Mouse (Mus musculus): ENCODE data around the gene Phyhd1. TPM values are rescaled to one million over a fixed set of nuclear protein-coding genes. Genes with fewer than 3 reads are reported as not detected.

Phyhd1 gene
- total RNA-seq (2014; rRNA removed) (7.2 and 9.0 TPM in 2 replicates), polyA plus RNA-seq (2015; fragmentation: Nextera tagmentation; extraction: Ambion mirVana) (3.9 and 4.4 TPM in 2 replicates)

DNA sequence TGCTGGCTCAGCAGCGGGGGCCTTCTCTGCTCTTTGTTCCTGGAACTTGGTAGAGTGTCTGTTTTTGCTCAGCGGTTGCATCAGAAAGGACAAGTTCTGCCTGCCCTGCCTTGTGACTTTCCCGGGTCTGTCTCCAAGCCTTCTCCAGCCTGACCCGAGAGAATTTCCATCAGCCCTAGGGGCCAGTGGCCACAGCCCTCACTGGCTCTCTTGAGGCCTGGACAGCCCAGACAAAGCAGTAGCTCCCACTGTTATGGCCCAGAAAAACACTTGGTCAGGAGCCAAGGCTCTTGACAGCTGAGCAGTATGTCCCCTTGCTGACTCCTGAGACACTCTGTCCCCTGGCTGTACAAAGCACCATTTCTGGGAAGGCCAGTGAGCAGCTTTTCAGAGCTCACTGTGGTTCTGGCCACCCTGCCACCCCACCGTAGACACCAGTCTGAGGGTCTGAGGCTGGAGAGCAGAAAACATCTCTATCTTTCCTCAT, at the start of gene Phyhd1:
Gene Phyhd1 (plus strand): TSS at position 437 of the 487 bp plus-strand sequence.
- ATAC-seq (ENCODE audit: low FRiP score) (peak; percentile 52; the same call in 1 of the 2 replicates), DNase-seq (ENCODE audit: low spot score) (peak; percentile 92)
- TF ChIP-seq CTCF (IDR thresholded peaks at IDR 0.05) = no peak
- 30% methylated on average over 5 of the region's 5 CpGs for WGBS
- Histone ChIP-seq H3K27me3 (ENCODE audit: insufficient read depth, low read length) (no peaks in the 10 kb centered on the region), H3K9ac (replicated peaks; ENCODE audit: low read length, poor library complexity, severe bottlenecking) (no peak within 1 kb of the TSS), H3K36me3 (ENCODE audit: insufficient read depth, low read length) (peaks cover 38% of the 10 kb centered on the region), H3K4me1 (ENCODE audit: insufficient read depth, low read length) (peaks cover 3% of the 10 kb centered on the region; the same call in 1 of the 2 replicates), H3K9me3 (ENCODE audit: low read length) (no peaks in the 10 kb centered on the region), H3K27ac (ENCODE audit: low read depth, low read length) (peak within 1 kb of the TSS; percentile 73), H3K4me3 (ENCODE audit: low read depth, low read length) (no peak within 1 kb of the TSS), H3K4me2 (ENCODE audit: low read depth, low read length, poor library complexity, severe bottlenecking) (no peak within 1 kb of the TSS)

DNA sequence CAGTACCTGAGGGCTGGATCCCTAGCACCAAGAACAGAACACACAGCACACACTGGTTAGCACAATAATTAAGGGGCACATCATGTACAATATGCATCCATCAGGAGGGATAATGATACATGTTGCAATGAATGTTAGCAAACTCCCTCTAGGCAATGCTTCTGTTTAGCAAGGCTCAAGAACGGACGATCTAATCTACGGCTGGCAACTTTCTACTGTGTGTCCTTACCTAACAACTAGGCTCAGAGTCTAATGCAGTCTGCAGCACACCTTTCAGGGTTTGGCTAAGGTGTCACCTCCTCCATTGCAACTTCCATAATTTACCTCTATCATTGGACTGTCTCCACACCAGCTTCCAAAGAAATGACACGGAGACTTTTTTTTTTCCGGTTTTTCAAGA, 49.7 kb upstream of the Phyhd1 start:
- 97% methylated on average over 5 of the region's 5 CpGs for WGBS
- Histone ChIP-seq H3K4me1 (ENCODE audit: insufficient read depth, low read length) (no peaks in the 10 kb centered on the region), H3K9ac (replicated peaks; ENCODE audit: low read length, poor library complexity, severe bottlenecking) (no peak overlapping the region), H3K27me3 (ENCODE audit: insufficient read depth, low read length) (no peaks in the 10 kb centered on the region), H3K4me3 (ENCODE audit: low read depth, low read length) (no peak overlapping the region), H3K27ac (ENCODE audit: low read depth, low read length) (no peak overlapping the region), H3K4me2 (ENCODE audit: low read depth, low read length, poor library complexity, severe bottlenecking) (no peak overlapping the region), H3K9me3 (ENCODE audit: low read length) (no peaks in the 10 kb centered on the region), H3K36me3 (ENCODE audit: insufficient read depth, low read length) (no peaks in the 10 kb centered on the region)
- TF ChIP-seq CTCF (IDR thresholded peaks at IDR 0.05) = no peak
- no peak for DNase-seq (ENCODE audit: low spot score)
- ATAC-seq (ENCODE audit: low FRiP score) = no peak

DNA sequence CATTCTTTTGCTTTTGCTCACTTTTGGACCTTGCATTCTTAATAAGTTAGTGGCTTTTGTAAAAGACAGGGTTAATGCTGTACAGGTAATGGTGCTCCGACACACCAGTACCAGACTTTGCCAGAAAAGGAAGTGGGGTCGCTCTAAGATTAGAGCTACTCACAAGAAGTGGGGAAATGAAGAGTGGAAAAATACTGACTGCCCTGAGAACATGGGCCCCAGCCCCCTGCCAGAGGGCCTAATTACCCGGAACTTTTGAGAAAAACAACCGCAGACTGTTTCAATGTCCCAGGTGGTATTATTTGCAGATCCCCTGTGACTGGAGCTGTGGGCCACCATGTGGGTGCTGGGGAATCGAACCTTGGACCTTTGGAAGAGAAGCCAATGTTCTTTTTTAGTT, 30.4 kb upstream of the Phyhd1 start:
- H3K36me3 ChIP-seq (ENCODE audit: insufficient read depth, low read length) = 0 out of 2 replicates have a peak, but pooled peaks cover 5% of the 10 kb centered on the region
- ATAC-seq (ENCODE audit: low FRiP score) (no peak), DNase-seq (ENCODE audit: low spot score) (no peak)
- no peak overlapping the region for H3K9ac ChIP-seq (replicated peaks; ENCODE audit: low read length, poor library complexity, severe bottlenecking)
- H3K27ac ChIP-seq (ENCODE audit: low read depth, low read length) = no peak overlapping the region
- H3K4me3 ChIP-seq (ENCODE audit: low read depth, low read length) = no peak overlapping the region
- H3K4me1 ChIP-seq (ENCODE audit: insufficient read depth, low read length) = peaks cover 10% of the 10 kb centered on the region
- H3K27me3 ChIP-seq (ENCODE audit: insufficient read depth, low read length) = no peaks in the 10 kb centered on the region
- no peak overlapping the region for H3K4me2 ChIP-seq (ENCODE audit: low read depth, low read length, poor library complexity, severe bottlenecking)
- WGBS = 94% methylated on average over 5 of the region's 5 CpGs
- H3K9me3 ChIP-seq (ENCODE audit: low read length) = no peaks in the 10 kb centered on the region
- TF ChIP-seq CTCF (IDR thresholded peaks at IDR 0.05) = no peak

DNA sequence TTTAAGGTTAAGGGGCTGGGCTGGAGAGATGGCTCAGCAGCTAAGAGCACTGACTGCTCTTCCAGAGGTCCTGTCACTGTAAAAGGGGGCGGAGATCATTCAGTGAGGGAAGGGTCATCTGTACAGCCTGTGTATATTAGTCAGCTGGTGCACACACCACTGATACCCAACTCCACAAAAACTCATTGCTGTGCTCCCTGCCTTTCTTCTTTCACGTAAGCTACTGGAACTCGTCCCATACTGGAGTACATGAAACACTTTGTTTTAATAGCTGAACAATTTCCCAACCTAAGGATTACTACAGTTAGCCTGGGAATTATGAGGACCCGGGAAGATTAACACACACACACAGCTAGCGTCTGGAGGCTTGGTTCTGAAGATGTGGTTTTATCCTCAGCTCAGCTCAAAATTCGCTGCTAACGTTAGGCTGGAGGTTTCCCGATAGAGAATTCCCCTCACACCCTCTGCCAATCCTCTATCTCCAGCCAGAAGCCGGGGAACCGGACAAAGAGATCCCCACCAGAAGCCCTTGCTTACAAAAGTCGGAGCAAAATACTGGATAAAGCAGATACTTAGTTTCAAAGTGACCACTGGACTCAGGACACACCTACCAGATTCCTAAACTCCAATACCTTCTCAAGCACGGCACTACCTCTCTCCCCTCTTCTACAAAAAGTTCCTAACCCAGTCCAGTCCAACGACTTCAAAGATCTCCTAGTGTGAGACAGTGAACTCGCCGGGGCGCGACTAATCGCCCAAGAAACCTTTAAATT, 29.4 kb upstream of the Phyhd1 start:
- Histone ChIP-seq H3K36me3 (ENCODE audit: insufficient read depth, low read length) (peaks cover 13% of the 10 kb centered on the region), H3K9ac (replicated peaks; ENCODE audit: low read length, poor library complexity, severe bottlenecking) (peak overlapping the region; percentile 36), H3K4me1 (ENCODE audit: insufficient read depth, low read length) (peaks cover 10% of the 10 kb centered on the region), H3K4me2 (ENCODE audit: low read depth, low read length, poor library complexity, severe bottlenecking) (peak overlapping the region; percentile 84), H3K9me3 (ENCODE audit: low read length) (no peaks in the 10 kb centered on the region), H3K27me3 (ENCODE audit: insufficient read depth, low read length) (no peaks in the 10 kb centered on the region), H3K27ac (ENCODE audit: low read depth, low read length) (peak overlapping the region; percentile 90), H3K4me3 (ENCODE audit: low read depth, low read length) (peak overlapping the region; percentile 79)
- no peak for TF ChIP-seq CTCF (IDR thresholded peaks at IDR 0.05)
- ATAC-seq (ENCODE audit: low FRiP score) = no peak
- WGBS = 4% methylated on average over 18 of the region's 18 CpGs
- DNase-seq (ENCODE audit: low spot score) = no peak

DNA sequence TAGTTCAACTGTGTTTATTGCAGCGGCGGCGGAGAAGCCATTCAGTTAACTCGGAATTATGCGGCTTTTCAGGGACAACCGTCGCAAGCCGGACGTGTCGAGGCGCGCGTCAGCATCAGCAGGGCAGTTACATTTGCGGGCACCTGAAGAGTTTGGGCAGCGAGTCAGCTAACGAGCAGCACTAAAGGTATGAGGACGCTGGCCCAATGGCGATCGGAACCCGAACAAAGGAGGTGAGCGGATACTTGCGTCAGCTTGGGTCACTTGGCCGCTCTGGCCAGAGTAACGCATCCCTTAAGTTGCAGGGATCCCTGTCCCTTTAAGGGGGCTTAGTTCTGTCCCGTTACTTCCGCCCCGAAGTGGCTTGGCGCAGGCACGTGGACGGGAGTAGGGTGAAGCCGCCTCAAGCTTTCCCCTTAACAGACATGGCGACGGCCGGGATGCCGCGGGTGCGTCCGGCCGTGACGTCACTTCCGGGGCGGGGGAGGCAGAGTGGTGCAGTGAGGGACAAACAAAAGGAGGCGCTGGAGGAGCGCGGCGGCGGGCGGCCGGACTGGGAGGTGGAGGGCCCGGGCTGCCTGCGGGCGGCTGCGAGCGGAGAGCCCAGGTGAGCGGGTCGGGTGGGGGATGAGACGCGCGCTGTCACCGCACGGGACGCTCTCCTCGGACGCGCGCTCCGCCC, 28.7 kb upstream of the Phyhd1 start, which contains the start of gene Lrrc8a:
Gene Lrrc8a (plus strand): TSS at position 517 of the 682 bp plus-strand sequence.
- H3K27me3 ChIP-seq (ENCODE audit: insufficient read depth, low read length) = no peaks in the 10 kb centered on the region
- peak within 1 kb of the TSS; percentile 86 for H3K9ac ChIP-seq (replicated peaks; ENCODE audit: low read length, poor library complexity, severe bottlenecking)
- H3K4me1 ChIP-seq (ENCODE audit: insufficient read depth, low read length) = peaks cover 10% of the 10 kb centered on the region
- peaks cover 13% of the 10 kb centered on the region for H3K36me3 ChIP-seq (ENCODE audit: insufficient read depth, low read length)
- peak; percentile 96 for ATAC-seq (ENCODE audit: low FRiP score)
- peak within 1 kb of the TSS; percentile 79 for H3K4me3 ChIP-seq (ENCODE audit: low read depth, low read length)
- no peaks in the 10 kb centered on the region for H3K9me3 ChIP-seq (ENCODE audit: low read length)
- DNase-seq (ENCODE audit: low spot score) = peak; percentile 98
- H3K27ac ChIP-seq (ENCODE audit: low read depth, low read length) = peak within 1 kb of the TSS; percentile 90
- H3K4me2 ChIP-seq (ENCODE audit: low read depth, low read length, poor library complexity, severe bottlenecking) = peak within 1 kb of the TSS; percentile 84
- peak; percentile 54 for TF ChIP-seq CTCF (IDR thresholded peaks at IDR 0.05)
- under 1% methylated on average over 55 of the region's 67 CpGs for WGBS
